Mouse (Mus musculus) mouse embryonic stem cell (cell line): ENCODE data around the gene B3gnt3.

Experiments used
- in situ Hi-C, 2 experiments: fragments of 300-500 bp; cut with MboI; formaldehyde crosslinking; loops; 1 replicate in 1 of 2; 3 replicates in 1 of 2; pipeline ENCODE4 v1.14.3; 2019 to 2020; ENCODE audit warnings: low sequenced_read_pairs in 2 of 2, low pct_unique_long_range_greater_than_20kb in 1 of 2, mixed read lengths in 1 of 2; ENCODE audit not compliant: unreplicated experiment in 1 of 2

B3gnt3 gene

DNA sequence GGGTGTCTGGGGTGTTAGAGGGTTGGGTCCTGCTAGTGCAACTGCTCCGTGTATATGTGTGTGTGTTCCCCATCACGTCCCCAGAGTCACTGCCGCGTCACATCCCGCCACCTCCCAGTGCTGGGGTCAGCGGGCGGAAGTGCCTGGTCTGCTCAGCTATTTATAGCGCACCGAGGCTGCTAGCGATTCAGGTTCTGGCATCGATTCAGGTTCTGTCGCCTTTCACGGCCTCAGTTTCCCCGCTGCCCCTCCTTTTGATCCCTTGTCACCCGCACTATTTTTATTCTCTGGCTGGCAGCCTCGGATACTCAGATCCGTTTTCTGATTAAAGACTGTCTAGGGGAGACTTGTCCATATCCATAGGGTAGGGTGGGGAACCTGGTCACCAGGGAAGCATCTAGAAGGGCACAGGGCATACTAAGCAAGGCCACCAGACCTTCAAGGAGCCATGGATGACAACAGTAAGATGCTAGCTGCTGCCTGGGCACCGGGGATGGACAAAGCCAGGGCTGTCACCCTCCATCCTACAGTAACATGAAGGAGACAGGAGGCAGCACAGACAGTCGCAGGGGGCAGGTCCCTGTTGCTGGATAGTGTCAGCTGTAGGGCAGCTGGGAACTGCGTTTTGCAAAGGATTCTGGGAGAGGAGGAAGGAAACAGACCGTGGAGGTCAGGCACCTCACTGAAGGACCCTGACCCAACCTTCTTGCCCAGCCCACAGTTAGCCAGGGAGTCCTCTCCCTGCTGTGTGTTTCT lies 33.2 kb downstream of the B3gnt3 start:
- in situ Hi-C loops: no loop called here

DNA sequence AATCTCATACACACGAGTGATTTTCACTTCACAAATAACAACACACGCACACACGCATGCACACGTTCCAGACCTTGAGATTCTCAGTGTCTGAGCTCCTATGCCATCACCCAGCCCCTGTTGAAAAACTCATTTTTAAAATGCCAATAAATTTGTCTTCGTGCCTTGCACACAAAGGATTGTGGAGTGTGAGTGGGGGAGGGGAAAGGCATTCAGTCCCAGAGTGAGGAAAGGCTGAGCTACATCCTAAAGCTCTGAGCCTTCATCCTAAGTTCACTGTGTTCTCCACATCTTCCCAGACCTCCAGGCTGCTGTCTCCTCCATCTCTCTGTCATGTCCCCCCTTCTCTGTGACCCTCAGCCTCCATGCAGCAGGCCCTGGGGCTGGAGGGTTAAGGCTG lies 34.3 kb downstream of the B3gnt3 start:
- in situ Hi-C loops: no loop called here

DNA sequence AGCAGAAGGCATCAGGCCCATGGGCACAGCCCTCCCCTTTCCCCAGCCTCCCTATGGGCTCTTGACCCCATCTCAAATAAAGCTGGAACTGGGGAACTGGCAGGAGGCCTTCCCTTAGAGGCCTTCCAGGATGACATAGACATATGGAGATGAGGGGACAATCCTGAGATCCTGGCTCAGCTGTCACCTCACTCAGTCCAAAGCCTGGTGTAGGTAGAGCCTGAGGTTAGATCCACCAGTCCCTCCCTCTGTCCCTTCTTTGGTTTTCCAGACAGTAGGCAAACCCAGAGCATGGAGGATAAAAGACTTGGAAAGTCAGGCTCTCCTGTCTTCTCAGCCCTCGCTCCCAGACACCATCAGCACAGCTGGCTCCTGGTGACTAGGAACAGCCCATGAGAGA lies 34.7 kb downstream of the B3gnt3 start:
- in situ Hi-C loops: no loop called here

DNA sequence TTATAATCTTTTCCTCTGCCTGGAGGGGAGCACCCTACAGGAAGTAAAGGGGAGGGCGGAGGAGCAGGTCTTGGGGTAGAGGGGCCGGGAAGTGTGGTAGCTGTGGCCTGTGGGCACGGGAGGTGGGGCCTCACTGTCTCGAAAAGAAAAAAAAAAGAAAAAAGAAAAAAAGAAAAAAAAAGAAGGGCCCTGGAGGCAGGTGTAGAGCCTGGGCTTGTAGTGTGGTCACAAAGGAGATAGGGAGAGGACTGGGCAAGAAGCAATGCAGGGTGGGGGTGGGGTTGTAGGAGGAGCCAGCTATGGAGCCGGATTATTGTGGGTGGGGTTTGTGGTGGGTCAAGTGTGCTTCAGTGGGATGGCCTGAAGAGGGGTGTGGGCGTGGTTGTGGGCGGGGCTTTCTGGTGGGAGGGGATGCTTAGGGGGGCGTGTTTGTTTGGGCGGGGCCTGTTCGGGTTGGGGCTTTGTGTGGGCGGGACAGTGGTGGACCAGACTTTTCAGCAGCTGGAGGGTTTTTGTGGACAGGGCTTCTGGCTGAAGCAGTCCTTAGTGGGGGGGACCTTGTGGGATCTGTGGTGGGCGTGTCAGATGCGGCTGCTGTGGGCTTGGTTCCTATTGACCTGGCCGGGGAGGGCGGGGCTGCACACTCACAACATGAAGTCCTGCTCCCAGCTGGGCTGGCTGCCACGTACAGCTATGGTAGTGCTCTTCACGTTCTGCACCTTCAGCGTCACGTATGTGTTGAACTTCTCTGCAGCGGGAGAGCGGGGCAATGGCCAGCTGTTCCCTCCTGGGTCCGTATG lies 36.1 kb downstream of the B3gnt3 start:
- in situ Hi-C loops: no loop called here

GRCm38 (mm10) chr8:71660325-71661120 lies 41.1 kb downstream of the B3gnt3 start:
- in situ Hi-C loops: no loop called here

DNA sequence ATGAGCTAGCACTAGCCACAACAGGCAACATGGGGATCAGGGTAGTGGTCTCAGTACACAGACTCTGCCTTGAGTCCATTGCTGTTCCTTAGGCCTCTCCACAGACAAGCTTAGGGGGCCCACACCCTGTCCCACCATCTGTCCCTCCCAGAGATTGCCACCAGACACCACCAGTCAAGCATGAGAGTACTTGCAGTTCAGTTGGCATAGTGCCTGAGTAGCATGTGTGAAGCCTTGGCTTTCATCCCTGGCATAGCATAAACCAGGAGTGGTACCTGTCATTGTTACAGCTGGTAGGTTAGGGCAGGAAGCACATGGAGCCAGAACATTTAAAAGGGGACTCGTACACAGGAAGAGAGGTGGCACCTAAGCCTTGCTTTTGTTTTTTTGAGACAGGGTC lies 41.8 kb downstream of the B3gnt3 start:
- in situ Hi-C loops: no loop called here

DNA sequence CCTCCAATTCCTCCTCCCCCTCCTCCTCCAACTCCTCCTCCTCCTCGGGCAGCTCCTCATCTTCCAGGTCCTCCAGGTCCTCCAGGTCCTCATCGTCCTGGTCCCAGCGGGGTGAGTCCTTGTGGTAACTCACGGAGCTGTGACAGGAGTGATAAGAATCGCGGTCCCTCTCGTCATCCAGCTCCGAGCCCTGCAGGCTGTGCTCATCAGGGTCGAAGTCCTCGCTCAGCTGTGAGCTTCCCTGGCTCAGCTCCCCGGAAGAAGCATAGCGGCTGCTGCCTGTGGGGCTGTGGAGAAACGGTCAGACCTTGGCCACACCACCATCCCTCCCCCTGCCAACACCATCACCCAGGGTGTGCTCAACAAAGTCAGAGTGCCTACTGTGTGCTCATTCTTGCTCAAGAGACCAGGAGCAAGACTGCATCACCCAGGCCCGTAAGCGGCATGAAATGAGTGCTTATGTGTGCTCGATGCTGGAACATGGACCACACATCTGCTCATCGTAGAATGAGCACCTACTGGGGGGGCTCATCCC lies 43.0 kb downstream of the B3gnt3 start:
- in situ Hi-C loops: no loop called here

- in situ Hi-C loops: no loop called here
Observed at GRCm38 (mm10) chr8:71657816-71658215, 43.8 kb downstream of the B3gnt3 start.

DNA sequence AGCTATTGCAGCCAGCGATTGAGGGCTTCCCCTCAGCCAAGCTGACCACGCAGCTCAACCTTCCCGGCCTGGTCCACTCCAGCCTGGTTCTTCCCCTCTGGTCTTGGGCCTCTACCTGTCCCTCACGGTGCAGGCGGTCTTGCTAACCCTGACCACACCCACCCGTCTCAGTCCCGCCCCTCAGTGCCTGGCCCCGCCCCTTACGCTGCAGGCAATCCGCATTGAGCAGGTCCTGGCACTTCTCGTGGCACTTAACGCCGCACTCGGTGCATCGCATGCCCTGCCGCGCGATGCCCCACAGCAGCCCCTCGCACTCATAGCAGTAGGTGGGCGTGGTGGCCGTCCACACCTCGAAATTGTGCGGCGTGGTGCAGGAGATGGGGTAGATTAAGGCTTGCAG lies 47.0 kb downstream of the B3gnt3 start:
- in situ Hi-C loops: no loop called here

- in situ Hi-C loops: no loop called here
Observed at GRCm38 (mm10) chr8:71645510-71645909, 56.1 kb downstream of the B3gnt3 start.
